Mouse (Mus musculus): ENCODE measurements at regions not wholly inside any gene's neighbourhood (a gene's known extent, or its start where the extent isn't known, plus 50 kb on each side); places are given as distances from the start of the nearest gene placed in this dataset.
A peak's percentile ranks its signal among the peaks of the same experiment; 100 is the strongest.

- no peak overlapping the region for H3K4me3 ChIP-seq (ENCODE audit: control insufficient read depth in 1 of 2, insufficient read depth in 1 of 2, low read depth in 1 of 2, low read length in 2 of 2)
- 0 out of 2 replicates have a peak overlapping the region, but pooled peaks have one; percentile 13 for H3K4me2 ChIP-seq (ENCODE audit: low read length)
- ATAC-seq (ENCODE audit: insufficient number of reproducible peaks, insufficient read depth, low FRiP score, low read depth), result no peak
- H3K36me3 ChIP-seq (ENCODE audit: control insufficient read depth, insufficient read depth, low read length), result no peaks in the 10 kb centered on the region
- H3K9me3 ChIP-seq (ENCODE audit: control insufficient read depth, low read length), result no peaks in the 10 kb centered on the region
- WGBS, result 23% methylated on average over 3 of the region's 3 CpGs
- no peaks in the 10 kb centered on the region for H3K27me3 ChIP-seq (ENCODE audit: control insufficient read depth, insufficient read depth, low read length)
- H3K9ac ChIP-seq (ENCODE audit: low read length), result no peak overlapping the region
- H3K27ac ChIP-seq (replicated peaks in 1 of 2; ENCODE audit: control insufficient read depth in 1 of 2, insufficient read depth in 1 of 2, low read depth in 2 of 2, low read length in 2 of 2), result peak overlapping the region; percentile 39 to 62; a peak in 2 of 4 replicates
- 0 out of 4 replicates have a peak, but pooled peaks cover 0 to 4% of the 10 kb centered on the region in 2 experiments for H3K4me1 ChIP-seq (ENCODE audit: control insufficient read depth in 2 of 2, insufficient read depth in 2 of 2, low read length in 2 of 2)
These were observed 153.8 kb upstream of the Asb5 start for GRCm38 (mm10) chr8:54375373-54376098.

GRCm38 (mm10) chr8:54380191-54380590 lies 149.2 kb upstream of the Asb5 start:
- no peaks in the 10 kb centered on the region for H3K36me3 ChIP-seq (ENCODE audit: control insufficient read depth, insufficient read depth, low read length)
- no peak overlapping the region for H3K27ac ChIP-seq (replicated peaks in 1 of 2; ENCODE audit: control insufficient read depth in 1 of 2, insufficient read depth in 1 of 2, low read depth in 2 of 2, low read length in 2 of 2)
- H3K4me1 ChIP-seq (ENCODE audit: control insufficient read depth in 2 of 2, insufficient read depth in 2 of 2, low read length in 2 of 2), result 0 out of 4 replicates have a peak, but pooled peaks cover 0 to 4% of the 10 kb centered on the region in 2 experiments
- H3K9me3 ChIP-seq (ENCODE audit: control insufficient read depth, low read length), result no peaks in the 10 kb centered on the region
- WGBS, result 54% methylated on average over 2 of the region's 2 CpGs
- no peak for ATAC-seq (ENCODE audit: insufficient number of reproducible peaks, insufficient read depth, low FRiP score, low read depth)
- no peak overlapping the region for H3K4me3 ChIP-seq (ENCODE audit: control insufficient read depth in 1 of 2, insufficient read depth in 1 of 2, low read depth in 1 of 2, low read length in 2 of 2)
- no peak overlapping the region for H3K4me2 ChIP-seq (ENCODE audit: low read length)
- H3K9ac ChIP-seq (ENCODE audit: low read length), result no peak overlapping the region
- no peaks in the 10 kb centered on the region for H3K27me3 ChIP-seq (ENCODE audit: control insufficient read depth, insufficient read depth, low read length)

- H3K36me3 ChIP-seq (ENCODE audit: control insufficient read depth, insufficient read depth, low read length), result no peaks in the 10 kb centered on the region
- peaks cover 5 to 10% of the 10 kb centered on the region in 2 experiments for H3K4me1 ChIP-seq (ENCODE audit: control insufficient read depth in 2 of 2, insufficient read depth in 2 of 2, low read length in 2 of 2)
- no peak overlapping the region for H3K27ac ChIP-seq (replicated peaks in 1 of 2; ENCODE audit: control insufficient read depth in 1 of 2, insufficient read depth in 1 of 2, low read depth in 2 of 2, low read length in 2 of 2)
- H3K9me3 ChIP-seq (ENCODE audit: control insufficient read depth, low read length), result no peaks in the 10 kb centered on the region
- no peaks in the 10 kb centered on the region for H3K27me3 ChIP-seq (ENCODE audit: control insufficient read depth, insufficient read depth, low read length)
- no peak overlapping the region for H3K4me3 ChIP-seq (ENCODE audit: control insufficient read depth in 1 of 2, insufficient read depth in 1 of 2, low read depth in 1 of 2, low read length in 2 of 2)
- H3K4me2 ChIP-seq (ENCODE audit: low read length), result no peak overlapping the region
- ATAC-seq (ENCODE audit: insufficient number of reproducible peaks, insufficient read depth, low FRiP score, low read depth), result no peak
- no peak overlapping the region for H3K9ac ChIP-seq (ENCODE audit: low read length)
These were observed 136.5 kb upstream of the Asb5 start for GRCm38 (mm10) chr8:54392866-54393265.

- Histone ChIP-seq H3K36me3 (ENCODE audit: control insufficient read depth, insufficient read depth, low read length) (no peaks in the 10 kb centered on the region), H3K27ac (replicated peaks in 1 of 2; ENCODE audit: control insufficient read depth in 1 of 2, insufficient read depth in 1 of 2, low read depth in 2 of 2, low read length in 2 of 2) (peak overlapping the region in 1 of 2 experiments; percentile 23; a peak in 1 of 4 replicates), H3K4me2 (ENCODE audit: low read length) (0 out of 2 replicates have a peak overlapping the region, but pooled peaks have one; percentile 3), H3K9me3 (ENCODE audit: control insufficient read depth, low read length) (no peaks in the 10 kb centered on the region), H3K4me3 (ENCODE audit: control insufficient read depth in 1 of 2, insufficient read depth in 1 of 2, low read depth in 1 of 2, low read length in 2 of 2) (no peak overlapping the region), H3K27me3 (ENCODE audit: control insufficient read depth, insufficient read depth, low read length) (no peaks in the 10 kb centered on the region), H3K9ac (ENCODE audit: low read length) (no peak overlapping the region), H3K4me1 (ENCODE audit: control insufficient read depth in 2 of 2, insufficient read depth in 2 of 2, low read length in 2 of 2) (peaks cover 5 to 10% of the 10 kb centered on the region in 2 experiments)
- 0 out of 2 replicates have a peak, but pooled peaks have one; percentile 43 for ATAC-seq (ENCODE audit: insufficient number of reproducible peaks, insufficient read depth, low FRiP score, low read depth)
- WGBS, result 31% methylated on average over 12 of the region's 12 CpGs
These were observed 135.7 kb upstream of the Asb5 start for GRCm38 (mm10) chr8:54393466-54394197.

- Histone ChIP-seq H3K27me3 (ENCODE audit: control insufficient read depth, insufficient read depth, low read length) (no peaks in the 10 kb centered on the region), H3K4me2 (ENCODE audit: low read length) (no peak overlapping the region), H3K4me3 (ENCODE audit: control insufficient read depth in 1 of 2, insufficient read depth in 1 of 2, low read depth in 1 of 2, low read length in 2 of 2) (no peak overlapping the region), H3K9ac (ENCODE audit: low read length) (no peak overlapping the region), H3K4me1 (ENCODE audit: control insufficient read depth in 2 of 2, insufficient read depth in 2 of 2, low read length in 2 of 2) (no peaks in the 10 kb centered on the region), H3K36me3 (ENCODE audit: control insufficient read depth, insufficient read depth, low read length) (no peaks in the 10 kb centered on the region), H3K9me3 (ENCODE audit: control insufficient read depth, low read length) (no peaks in the 10 kb centered on the region), H3K27ac (replicated peaks in 1 of 2; ENCODE audit: control insufficient read depth in 1 of 2, insufficient read depth in 1 of 2, low read depth in 2 of 2, low read length in 2 of 2) (no peak overlapping the region)
- no peak for ATAC-seq (ENCODE audit: insufficient number of reproducible peaks, insufficient read depth, low FRiP score, low read depth)
- WGBS, result 53% methylated on average over 2 of the region's 2 CpGs
These were observed 123.7 kb upstream of the Asb5 start for GRCm38 (mm10) chr8:54405723-54406122.

- Histone ChIP-seq H3K9me3 (ENCODE audit: control insufficient read depth, low read length) (no peaks in the 10 kb centered on the region), H3K27ac (replicated peaks in 1 of 2; ENCODE audit: control insufficient read depth in 1 of 2, insufficient read depth in 1 of 2, low read depth in 2 of 2, low read length in 2 of 2) (no peak overlapping the region), H3K4me1 (ENCODE audit: control insufficient read depth in 2 of 2, insufficient read depth in 2 of 2, low read length in 2 of 2) (no peaks in the 10 kb centered on the region), H3K36me3 (ENCODE audit: control insufficient read depth, insufficient read depth, low read length) (no peaks in the 10 kb centered on the region), H3K4me3 (ENCODE audit: control insufficient read depth in 1 of 2, insufficient read depth in 1 of 2, low read depth in 1 of 2, low read length in 2 of 2) (no peak overlapping the region), H3K4me2 (ENCODE audit: low read length) (no peak overlapping the region), H3K27me3 (ENCODE audit: control insufficient read depth, insufficient read depth, low read length) (no peaks in the 10 kb centered on the region), H3K9ac (ENCODE audit: low read length) (no peak overlapping the region)
- ATAC-seq (ENCODE audit: insufficient number of reproducible peaks, insufficient read depth, low FRiP score, low read depth), result no peak
- 61% methylated on average over 4 of the region's 4 CpGs for WGBS
These were observed 115.1 kb upstream of the Asb5 start for GRCm38 (mm10) chr8:54414092-54414799.

- ATAC-seq (ENCODE audit: insufficient number of reproducible peaks, insufficient read depth, low FRiP score, low read depth), result no peak
These were observed 112.7 kb upstream of the Asb5 start for GRCm38 (mm10) chr8:54416691-54417090.

More at GRCm38 (mm10) chr8:54416691-54417090, 112.7 kb upstream of the Asb5 start:
- Histone ChIP-seq H3K4me2 (ENCODE audit: low read length) (no peak overlapping the region), H3K27me3 (ENCODE audit: control insufficient read depth, insufficient read depth, low read length) (no peaks in the 10 kb centered on the region), H3K36me3 (ENCODE audit: control insufficient read depth, insufficient read depth, low read length) (no peaks in the 10 kb centered on the region), H3K4me1 (ENCODE audit: control insufficient read depth in 2 of 2, insufficient read depth in 2 of 2, low read length in 2 of 2) (no peaks in the 10 kb centered on the region; a peak in 1 of 4 replicates), H3K27ac (replicated peaks in 1 of 2; ENCODE audit: control insufficient read depth in 1 of 2, insufficient read depth in 1 of 2, low read depth in 2 of 2, low read length in 2 of 2) (no peak overlapping the region), H3K9ac (ENCODE audit: low read length) (no peak overlapping the region), H3K9me3 (ENCODE audit: control insufficient read depth, low read length) (no peaks in the 10 kb centered on the region), H3K4me3 (ENCODE audit: control insufficient read depth in 1 of 2, insufficient read depth in 1 of 2, low read depth in 1 of 2, low read length in 2 of 2) (no peak overlapping the region)
- 77% methylated on average over 2 of the region's 2 CpGs for WGBS

Measured in heart, embryonic 14.5 days (tissue).